Mouse (Mus musculus) brain, embryonic 14.5 days (tissue): ENCODE results near the gene Ppm1g.

Experiments used
- CTCF ChIP-seq: fragments of 200-500 bp; IDR thresholded peaks from 2 replicates; pipeline ENCODE4 v1.5.1; 2012; ENCODE audit warnings: inconsistent platforms, mild to moderate bottlenecking, moderate library complexity, borderline replicate concordance; ENCODE audit not compliant: insufficient read depth, insufficient read length; ENCODE audit errors: extremely low read depth
- POLR2A ChIP-seq: fragments of 200-500 bp; IDR thresholded peaks from 2 replicates; pipeline ENCODE4 v1.6.1; 2012; ENCODE audit warnings: mild to moderate bottlenecking, inconsistent platforms, borderline replicate concordance; ENCODE audit not compliant: poor library complexity, insufficient read depth, insufficient read length, severe bottlenecking; ENCODE audit errors: extremely low read depth

DNA sequence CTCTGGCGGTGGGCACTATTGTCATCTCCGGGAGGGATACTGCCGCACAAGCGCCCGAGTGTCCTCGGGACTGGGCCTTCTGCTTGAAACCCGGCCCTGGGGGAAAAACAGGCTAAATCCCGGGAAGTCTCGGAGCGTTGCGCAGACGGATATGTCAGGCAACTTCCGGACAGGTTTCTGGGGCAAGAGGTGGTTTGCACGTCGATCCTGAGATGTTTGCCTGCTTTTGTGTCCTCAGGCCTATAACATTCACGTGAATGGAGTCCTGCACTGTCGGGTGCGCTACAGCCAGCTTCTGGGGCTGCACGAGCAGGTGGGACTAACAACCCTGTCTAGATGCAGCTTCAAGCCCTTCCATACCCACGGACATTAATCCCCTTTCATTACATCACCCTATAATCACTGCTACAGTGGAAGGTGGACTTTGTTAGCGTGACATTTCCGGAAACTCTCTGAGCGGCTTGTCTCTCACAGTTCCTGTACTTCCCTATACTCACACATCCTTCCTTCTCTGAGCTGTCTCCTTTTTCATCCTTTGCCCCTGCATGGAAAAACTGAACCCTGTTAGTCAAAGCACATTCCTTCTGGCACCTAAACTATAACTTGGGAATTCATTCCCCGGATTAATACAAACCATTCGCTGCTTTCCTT lies 26.7 kb downstream of the Ppm1g start:
- TF ChIP-seq CTCF (no peak), POLR2A (no peak)
